ENCODE assay signal across 25 mouse cellular contexts in the genomic region with DNA sequence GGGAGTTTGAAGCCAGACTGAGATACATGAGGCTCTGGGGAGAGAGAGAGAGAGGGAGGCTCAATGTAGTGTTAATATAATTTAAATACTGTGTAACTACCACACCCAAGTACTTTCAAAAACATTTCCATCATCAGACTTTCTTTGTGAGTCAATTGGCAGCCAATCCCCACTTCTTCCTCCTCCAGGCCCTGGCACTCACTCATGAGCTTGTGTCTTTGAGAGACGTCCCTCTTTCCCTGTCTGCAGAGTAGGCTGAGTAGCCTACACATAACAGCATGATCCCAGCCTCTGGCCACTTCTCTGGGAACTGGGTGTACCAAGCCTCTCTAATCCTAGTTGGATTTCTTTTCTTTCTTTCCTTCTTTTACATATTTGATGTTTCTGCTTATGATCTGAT. TPM values are rescaled to one million over a fixed set of nuclear protein-coding genes. Genes with fewer than 3 reads are reported as not detected.
DNase-seq lines count a peak whose midpoint lies in the region; ATAC-seq lines count a peak whose summit lies in the region.
"Had no signal": no experiment of that assay in that cellular context is flagged by ENCODE, and none has a peak within 500 bp of the region (broad histone marks: within the 10 kb centered on the region; RNA-seq: fewer than 3 reads in every experiment).

No protein-coding gene starts in this region.

- peak; percentile 90 for ATAC-seq in frontal cortex, adult (ENCODE audit: low TSS enrichment)
- ATAC-seq: CD4-positive, CD25-positive, alpha-beta regulatory T cell, adult 4 months; forebrain, embryonic 13.5 days; forebrain, embryonic 15.5 days; forebrain, postnatal 0 days had no signal

- no peak for DNase-seq in frontal cortex, postnatal 25 days (ENCODE audit: low spot score in 2 of 2)
- peak; percentile 23 to 83 for DNase-seq in left cerebral cortex, postnatal 25 days (ENCODE audit: low spot score in 2 of 2)
- DNase-seq in left cerebral cortex, postnatal 4 days = no peak
- DNase-seq in ES-CJ7 (ENCODE audit: low read depth, low spot score) = peak; percentile 25
- peak; percentile 70 for DNase-seq in brain, adult 2 months (ENCODE audit: low read depth, low spot score)
- DNase-seq in layer of hippocampus, adult 9-10 months (ENCODE audit: low spot score) = no peak
- DNase-seq in spleen, adult 18-20 months = no peak
- DNase-seq: adrenal gland, adult 2 months; adrenal gland, postnatal 10 days; adrenal gland, postnatal 25 days; B cell, adult 2 months; cerebellum, adult 11-12 months; cerebellum, adult 2 months; cerebellum, adult 9-10 months; cerebellum, postnatal 10 days; cerebellum, postnatal 25 days; forebrain, postnatal 0 days had no signal

- intact Hi-C loops in left cerebral cortex, postnatal 25 days (cut with DNase I) = no loop called here
- intact Hi-C loops in left cerebral cortex, postnatal 4 days (cut with DNase I) = no loop called here

RNA-seq across cellular contexts. Expression of gene Lmtk2, which starts 29.0 kb away (rescaled TPM):
- total RNA-seq in left cerebral cortex, postnatal 25 days (2021) = 100 to 1,000 TPM; 163 to 171 TPM
- 10 to 100 TPM; 87.1 to 89.8 TPM for total RNA-seq in left cerebral cortex, postnatal 4 days (2021)

RNA-seq across cellular contexts. Expression of gene Ocm, which starts 44.8 kb away (rescaled TPM):
- 1 to 10 TPM; 2.6 to 3.2 TPM for total RNA-seq in left cerebral cortex, postnatal 25 days (2021)
- total RNA-seq in left cerebral cortex, postnatal 4 days (2021) = under 1 TPM in 1 of 2 experiments, not detected in 1; 0.93 TPM
- total RNA-seq: adrenal gland, adult 2 months; adrenal gland, postnatal 10 days; adrenal gland, postnatal 25 days; adrenal gland, postnatal 4 days; CH12.LX; ES-E14; forebrain, postnatal 0 days; MEL had no signal

RNA-seq across cellular contexts. Expression of gene Ccz1, which starts 56.6 kb away (rescaled TPM):
- 10 to 100 TPM; 38.7 to 42.6 TPM for total RNA-seq in left cerebral cortex, postnatal 25 days (2021)
- total RNA-seq in left cerebral cortex, postnatal 4 days (2021) = 10 to 100 TPM; 60.2 to 67.6 TPM

Comparison
In these comparisons a context has a peak if more than half of its experiments do, and no peak if none do; other contexts are left out.
1. DNase-seq: peak in left cerebral cortex, postnatal 25 days (2 of 2), ES-CJ7 (single experiment) and brain, adult 2 months (single experiment); none in frontal cortex, postnatal 25 days (0 of 2), left cerebral cortex, postnatal 4 days (single experiment), layer of hippocampus, adult 9-10 months (single experiment) and spleen, adult 18-20 months (0 of 2).